Mouse (Mus musculus) layer of hippocampus, postnatal 14 days (tissue): ENCODE results near the gene Smim24. TPM values are rescaled to one million over a fixed set of nuclear protein-coding genes. Genes with fewer than 3 reads are reported as not detected.

ENCODE experiments used
- DNase-seq, 2 experiments: peaks; one replicate each; pipeline ENCODE4 v3.0.0; 2021 to 2022; ENCODE audit warnings: low spot score in 2 of 2, mixed read lengths in 1 of 2
- total RNA-seq, 2 experiments: library from RNA; stranded (reverse); gene quantifications; 2 replicates each; pipeline ENCODE4 v1.2.3; 2021

Smim24 gene
- total RNA-seq, 2 experiments from 2014 or later, result 1.1 to 1.5 TPM

GRCm38 (mm10) chr10:81407539-81408423 is 14.9 kb downstream of the Smim24 start:
- peak in 1 of 2 experiments; percentile 73 for DNase-seq

- DNase-seq, result no peak
Measured at GRCm38 (mm10) chr10:81408424-81408729, 15.5 kb downstream of the Smim24 start.

GRCm38 (mm10) chr10:81408871-81409291 is 16.0 kb downstream of the Smim24 start:
- peak in 1 of 2 experiments; percentile 58 for DNase-seq

GRCm38 (mm10) chr10:81409330-81409729 is 16.5 kb downstream of the Smim24 start:
- DNase-seq, result no peak

- DNase-seq, result no peak
Measured at GRCm38 (mm10) chr10:81410350-81410749, 17.5 kb downstream of the Smim24 start.

GRCm38 (mm10) chr10:81410981-81411380 is 18.1 kb downstream of the Smim24 start:
- DNase-seq, result no peak

- DNase-seq, result peak in 1 of 2 experiments; percentile 70
Measured at GRCm38 (mm10) chr10:81411471-81412400, 18.9 kb downstream of the Smim24 start.

- no peak for DNase-seq
Measured at GRCm38 (mm10) chr10:81412586-81413309, 19.9 kb downstream of the Smim24 start.

- DNase-seq, result peak; percentile 75 to 79
Measured at GRCm38 (mm10) chr10:81413310-81414261, 20.7 kb downstream of the Smim24 start.

- DNase-seq, result no peak
Measured at GRCm38 (mm10) chr10:81414682-81415081, 21.8 kb downstream of the Smim24 start.

GRCm38 (mm10) chr10:81415146-81415545 is 22.3 kb downstream of the Smim24 start:
- no peak for DNase-seq

- no peak for DNase-seq
Measured at GRCm38 (mm10) chr10:81415549-81416310, 22.9 kb downstream of the Smim24 start.

- DNase-seq, result peak; percentile 86 to 90
Measured at GRCm38 (mm10) chr10:81416581-81417226, 23.9 kb downstream of the Smim24 start.

GRCm38 (mm10) chr10:81417227-81418215 is 24.7 kb downstream of the Smim24 start:
- DNase-seq, result no peak

- DNase-seq, result no peak
Measured at GRCm38 (mm10) chr10:81418216-81419070, 25.6 kb downstream of the Smim24 start.

- no peak for DNase-seq
Measured at GRCm38 (mm10) chr10:81419111-81419928, 26.5 kb downstream of the Smim24 start.
